Mouse (Mus musculus) lung, embryonic 16.5 days (tissue): ENCODE results near the gene Exosc5. TPM values are rescaled to one million over a fixed set of nuclear protein-coding genes. Genes with fewer than 3 reads are reported as not detected.

Experiments
- ATAC-seq: fragments of 200-750 bp; cut with Nextera tagmentation; 2 replicates; pipeline ENCODE4 v1.8.0; 2017; ENCODE audit warnings: low read depth, mild to moderate bottlenecking, moderate library complexity
- H3K27ac ChIP-seq: fragments of 300-500 bp; sonication (generic); 2 replicates; pipeline ENCODE4 v1.5.1; 2014; ENCODE audit warnings: mild to moderate bottlenecking, control low read depth, low read length
- H3K27me3 ChIP-seq: fragments of 300-500 bp; sonication (generic); 2 replicates; pipeline ENCODE4 v1.6.1; 2014; ENCODE audit warnings: low read depth, low read length, mixed read lengths; ENCODE audit not compliant: control insufficient read depth, insufficient read depth
- H3K36me3 ChIP-seq: fragments of 300-500 bp; sonication (generic); 2 replicates; pipeline ENCODE4 v1.6.1; 2014; ENCODE audit warnings: low read length; ENCODE audit not compliant: control insufficient read depth, insufficient read depth
- H3K4me1 ChIP-seq: fragments of 300-500 bp; sonication (generic); replicated peaks from 2 replicates; pipeline ENCODE4 v1.6.1; 2014; ENCODE audit warnings: low read length, mixed read lengths; ENCODE audit not compliant: control insufficient read depth, insufficient read depth
- H3K4me2 ChIP-seq: fragments of 300-500 bp; sonication (generic); 2 replicates; pipeline ENCODE4 v1.6.1; 2014; ENCODE audit warnings: low read depth, low read length, control low read depth
- H3K4me3 ChIP-seq: fragments of 300-500 bp; sonication (generic); 2 replicates; pipeline ENCODE4 v1.5.1; 2014; ENCODE audit warnings: mild to moderate bottlenecking, low read length, control low read depth
- H3K9ac ChIP-seq: fragments of 300-500 bp; sonication (generic); 2 replicates; pipeline ENCODE4 v1.6.1; 2014; ENCODE audit warnings: low read length, control low read depth
- H3K9me3 ChIP-seq: fragments of 300-500 bp; sonication (generic); 2 replicates; pipeline ENCODE4 v1.6.1; 2016; ENCODE audit warnings: low read length; ENCODE audit not compliant: control insufficient read depth
- WGBS: fragments of 180-500 bp; shearing (Covaris S2); extraction: QIAGEN DNeasy Blood & Tissue Kit; methylation state at CpG from one replicate; pipeline ENCODE4 v1.1.7; 2014; 5-methylcytosine and 5-hydroxymethylcytosine counted together
- polyA plus RNA-seq: library from polyadenylated mRNA; unstranded; fragments of >200 nt; fragmentation: Nextera tagmentation; extraction: Ambion mirVana; gene quantifications from 2 replicates; pipeline ENCODE4 v1.2.1, GENCODE M21; 2015

Gene Exosc5
- polyA plus RNA-seq, 1 experiment from 2014 or later: 71.2 TPM

DNA sequence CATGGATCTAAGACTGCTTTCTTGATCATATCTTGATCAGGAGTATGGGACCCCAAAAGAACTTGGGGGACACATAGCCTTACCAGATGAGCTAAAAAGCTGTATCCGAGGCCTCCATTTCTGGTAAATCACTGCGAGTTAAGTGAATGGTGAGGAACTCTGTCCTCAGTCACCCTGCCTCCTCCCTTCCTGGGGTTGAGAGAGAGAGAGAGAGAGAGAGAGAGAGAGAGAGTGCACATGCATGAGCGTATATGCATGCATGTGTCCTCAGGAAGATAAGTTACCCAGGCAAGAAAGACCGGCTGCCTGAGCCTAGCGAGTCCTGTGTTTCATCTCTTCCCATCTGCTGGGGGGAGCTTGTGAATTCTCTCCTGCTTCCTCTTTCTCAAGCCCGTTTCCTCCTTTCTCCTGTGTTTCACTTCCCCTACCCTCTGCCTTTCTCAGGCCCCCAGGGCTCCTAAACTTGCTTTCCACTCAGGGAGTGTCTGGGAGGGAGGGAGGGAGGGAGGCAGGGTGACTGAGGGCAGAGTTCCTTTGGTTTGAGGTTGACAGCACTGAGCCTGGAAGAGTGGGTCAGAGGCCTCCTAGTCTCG, 47.7 kb downstream of the Exosc5 start:
- H3K27ac ChIP-seq: peak overlapping the region; percentile 82
- no peak overlapping the region for H3K4me3 ChIP-seq
- no peak overlapping the region for H3K4me2 ChIP-seq
- WGBS: 39% methylated on average over 7 of the region's 7 CpGs
- peaks cover 6% of the 10 kb centered on the region for H3K9me3 ChIP-seq
- H3K4me1 ChIP-seq: peaks cover 43% of the 10 kb centered on the region
- ATAC-seq: no peak
- H3K27me3 ChIP-seq: no peaks in the 10 kb centered on the region; the same call in 1 of the 2 replicates
- peaks cover 6% of the 10 kb centered on the region for H3K36me3 ChIP-seq
- peak overlapping the region; percentile 19; the same call in 1 of the 2 replicates for H3K9ac ChIP-seq

DNA sequence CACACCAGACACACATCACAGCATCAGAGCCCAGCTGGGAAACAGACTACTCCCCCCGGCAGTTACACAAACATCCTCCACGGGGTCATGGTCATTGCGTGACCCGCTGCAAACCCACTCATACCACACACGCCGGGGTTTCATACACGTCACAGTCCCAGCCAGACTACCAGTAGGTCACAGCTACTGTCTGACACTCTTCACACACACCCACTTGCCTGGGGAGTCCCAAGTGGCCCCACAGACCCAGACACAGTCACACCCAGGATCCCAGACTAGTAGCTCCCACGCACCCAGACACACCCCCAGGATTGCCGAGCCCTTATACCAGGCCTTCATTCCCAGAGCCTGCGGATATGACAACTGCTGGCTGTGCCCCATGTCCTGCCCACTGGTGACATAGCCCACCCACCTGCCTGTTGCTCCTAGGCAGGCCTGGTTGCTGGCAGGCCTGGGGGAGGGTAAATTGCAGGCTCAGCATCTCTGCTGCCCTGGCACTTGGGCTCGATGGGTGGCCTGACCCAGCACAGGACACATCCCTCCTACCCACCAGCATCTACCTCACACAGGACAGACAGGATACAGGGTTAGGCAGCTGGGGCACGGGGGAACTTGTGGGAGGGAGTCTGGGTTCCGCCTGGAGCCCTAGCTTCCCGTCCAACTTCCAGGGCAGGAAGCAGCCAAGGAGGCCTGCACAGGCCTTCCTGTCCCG, 48.8 kb downstream of the Exosc5 start:
- H3K9me3 ChIP-seq: no peaks in the 10 kb centered on the region
- WGBS: 36% methylated on average over 15 of the region's 15 CpGs
- no peaks in the 10 kb centered on the region; the same call in 1 of the 2 replicates for H3K27me3 ChIP-seq
- peaks cover 2% of the 10 kb centered on the region; the same call in 1 of the 2 replicates for H3K36me3 ChIP-seq
- H3K4me3 ChIP-seq: no peak overlapping the region
- H3K4me2 ChIP-seq: no peak overlapping the region
- H3K4me1 ChIP-seq: peaks cover 43% of the 10 kb centered on the region
- H3K9ac ChIP-seq: no peak overlapping the region
- peak; percentile 78 for ATAC-seq
- H3K27ac ChIP-seq: peak overlapping the region; percentile 82

DNA sequence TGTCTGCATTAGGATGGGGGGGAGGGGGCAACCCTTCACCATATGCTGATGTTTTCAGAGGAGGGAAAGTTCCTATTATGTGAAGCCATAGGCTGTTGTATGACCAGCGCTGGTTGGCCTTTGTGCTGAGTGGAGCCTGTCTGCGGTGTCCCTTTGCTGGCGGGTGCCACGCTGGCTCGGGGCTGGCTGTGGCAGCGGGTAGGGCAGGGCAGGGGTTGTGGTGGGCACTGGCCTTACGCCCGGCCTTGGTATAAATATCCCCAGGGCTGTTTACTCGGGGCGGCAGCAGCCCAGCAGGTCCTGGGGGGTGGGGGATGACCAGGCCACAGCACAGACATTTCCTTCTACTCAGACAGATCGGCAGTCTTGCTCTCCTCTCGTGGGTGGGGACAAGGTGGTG, 51.0 kb downstream of the Exosc5 start:
- 0 out of 2 replicates have a peak overlapping the region, but pooled peaks have one; percentile 2 for H3K27ac ChIP-seq
- WGBS: 8% methylated on average over 12 of the region's 12 CpGs
- H3K9me3 ChIP-seq: no peaks in the 10 kb centered on the region
- peaks cover 23% of the 10 kb centered on the region for H3K36me3 ChIP-seq
- peaks cover 35% of the 10 kb centered on the region for H3K4me1 ChIP-seq
- no peak overlapping the region for H3K4me2 ChIP-seq
- peak overlapping the region; percentile 19; the same call in 1 of the 2 replicates for H3K9ac ChIP-seq
- no peak overlapping the region for H3K4me3 ChIP-seq
- no peak for ATAC-seq
- no peaks in the 10 kb centered on the region for H3K27me3 ChIP-seq

DNA sequence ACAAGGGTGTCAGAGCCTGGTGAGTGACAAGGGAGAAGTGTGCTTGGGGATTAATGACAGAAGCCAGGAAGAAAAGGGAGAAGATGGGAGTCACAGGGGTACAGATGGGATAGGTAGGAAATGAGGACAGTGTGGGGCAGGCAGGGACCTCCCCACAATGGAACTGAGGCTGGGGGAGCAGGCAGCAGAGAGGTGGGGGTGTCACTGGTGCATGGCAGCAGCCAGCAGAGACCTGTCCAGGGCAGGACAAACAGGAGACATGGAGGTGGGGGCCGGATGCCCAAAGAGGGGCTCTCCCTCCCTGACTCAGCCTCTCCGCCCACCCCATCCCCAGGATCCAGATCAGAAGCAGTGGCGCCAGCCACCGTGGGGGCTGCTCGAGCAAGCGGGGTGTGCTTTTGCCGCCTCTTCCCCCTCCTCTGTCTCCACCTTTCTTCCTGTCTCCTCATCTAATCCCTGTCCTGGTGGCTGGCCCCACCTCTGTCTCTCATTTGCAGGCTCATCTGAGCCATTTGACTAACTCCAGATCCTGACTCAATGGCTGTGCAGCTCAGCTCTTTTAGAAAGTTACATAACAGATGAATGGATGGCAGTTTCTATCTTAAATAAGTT, 51.7 kb downstream of the Exosc5 start:
- peak overlapping the region; percentile 36 for H3K9ac ChIP-seq
- no peak for ATAC-seq
- peaks cover 29% of the 10 kb centered on the region for H3K36me3 ChIP-seq
- H3K4me3 ChIP-seq: no peak overlapping the region
- H3K4me2 ChIP-seq: no peak overlapping the region
- no peaks in the 10 kb centered on the region for H3K9me3 ChIP-seq
- 0 out of 2 replicates have a peak overlapping the region, but pooled peaks have one; percentile 2 for H3K27ac ChIP-seq
- 13% methylated on average over 7 of the region's 7 CpGs for WGBS
- H3K27me3 ChIP-seq: no peaks in the 10 kb centered on the region
- peaks cover 30% of the 10 kb centered on the region for H3K4me1 ChIP-seq

DNA sequence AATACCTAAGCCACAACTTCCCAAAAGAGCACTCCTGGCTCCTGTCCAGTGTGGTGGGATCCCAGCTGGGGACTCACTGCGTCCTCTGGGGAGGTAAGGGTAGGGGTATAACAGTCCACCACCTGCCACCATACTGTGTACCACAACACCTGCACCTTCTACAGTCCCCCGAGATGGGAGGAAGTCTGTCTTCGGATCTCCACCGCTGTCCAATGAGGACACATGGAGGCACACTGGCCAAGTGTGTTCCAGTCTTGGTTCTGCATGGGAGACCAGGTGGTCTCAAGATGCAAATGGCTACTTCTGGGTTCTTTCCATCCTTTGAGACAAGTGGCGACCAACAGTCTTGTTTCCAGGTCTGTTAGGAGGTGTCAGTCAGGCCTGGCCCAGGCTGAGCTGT, 52.2 kb downstream of the Exosc5 start:
- Histone ChIP-seq H3K27me3 (no peaks in the 10 kb centered on the region), H3K36me3 (peaks cover 33% of the 10 kb centered on the region), H3K4me1 (peaks cover 24% of the 10 kb centered on the region), H3K9me3 (no peaks in the 10 kb centered on the region), H3K9ac (no peak overlapping the region), H3K4me3 (no peak overlapping the region), H3K4me2 (no peak overlapping the region), H3K27ac (no peak overlapping the region)
- ATAC-seq: no peak
- WGBS: 69% methylated on average over 5 of the region's 5 CpGs

DNA sequence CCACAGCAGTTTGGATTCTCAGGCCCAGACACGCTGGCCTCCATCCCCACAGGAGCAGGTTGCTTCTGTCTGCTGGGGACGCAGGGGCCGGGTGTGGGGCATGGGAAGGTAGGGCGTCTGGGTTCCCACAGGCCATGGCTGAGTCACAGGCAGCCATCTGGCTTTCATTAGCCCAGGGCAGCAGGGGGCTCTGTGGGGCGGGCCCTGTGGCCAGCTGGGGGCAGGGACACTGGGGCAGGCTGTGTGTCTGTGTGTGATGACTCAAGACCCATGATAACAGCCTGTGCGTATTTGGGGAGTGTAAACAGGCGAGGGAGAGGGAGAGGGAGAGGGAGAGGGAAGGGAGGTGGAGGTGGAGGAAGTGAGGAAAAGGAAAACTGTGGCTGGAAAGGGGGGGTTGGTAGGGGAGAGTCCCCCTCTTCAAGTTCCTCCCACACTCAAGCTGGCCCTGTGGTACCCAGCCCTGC, 52.8 kb downstream of the Exosc5 start:
- no peak overlapping the region for H3K9ac ChIP-seq
- no peaks in the 10 kb centered on the region for H3K9me3 ChIP-seq
- 39% methylated on average over 7 of the region's 7 CpGs for WGBS
- peaks cover 18% of the 10 kb centered on the region for H3K4me1 ChIP-seq
- H3K4me3 ChIP-seq: no peak overlapping the region
- peaks cover 33% of the 10 kb centered on the region for H3K36me3 ChIP-seq
- no peak overlapping the region for H3K4me2 ChIP-seq
- no peaks in the 10 kb centered on the region for H3K27me3 ChIP-seq
- no peak overlapping the region for H3K27ac ChIP-seq
- ATAC-seq: no peak

DNA sequence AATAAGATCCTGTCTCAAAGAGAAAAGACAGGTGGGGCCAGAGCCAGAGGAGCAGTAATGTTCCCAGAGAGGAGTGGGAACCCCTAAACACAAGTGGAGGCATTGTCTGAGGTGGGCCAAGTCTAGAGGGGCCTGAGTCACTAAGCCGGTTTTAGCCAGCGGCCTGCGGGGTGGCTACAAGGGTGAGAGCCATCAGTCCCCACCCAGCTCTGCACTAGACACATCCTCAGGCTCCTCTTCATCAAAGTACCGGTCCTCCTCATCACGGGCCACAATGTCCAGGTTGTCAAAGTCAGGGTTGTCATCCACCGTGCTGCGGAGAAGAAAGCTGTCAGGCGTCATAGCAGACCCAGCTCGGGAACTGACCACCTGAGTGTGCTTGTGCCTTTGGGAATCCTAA, 53.8 kb downstream of the Exosc5 start:
- ATAC-seq: no peak
- 82% methylated on average over 9 of the region's 9 CpGs for WGBS
- no peak overlapping the region for H3K27ac ChIP-seq
- H3K4me3 ChIP-seq: no peak overlapping the region
- peaks cover 33% of the 10 kb centered on the region for H3K36me3 ChIP-seq
- H3K4me2 ChIP-seq: no peak overlapping the region
- H3K9ac ChIP-seq: no peak overlapping the region
- peaks cover 14% of the 10 kb centered on the region for H3K4me1 ChIP-seq
- no peaks in the 10 kb centered on the region for H3K9me3 ChIP-seq
- H3K27me3 ChIP-seq: no peaks in the 10 kb centered on the region

DNA sequence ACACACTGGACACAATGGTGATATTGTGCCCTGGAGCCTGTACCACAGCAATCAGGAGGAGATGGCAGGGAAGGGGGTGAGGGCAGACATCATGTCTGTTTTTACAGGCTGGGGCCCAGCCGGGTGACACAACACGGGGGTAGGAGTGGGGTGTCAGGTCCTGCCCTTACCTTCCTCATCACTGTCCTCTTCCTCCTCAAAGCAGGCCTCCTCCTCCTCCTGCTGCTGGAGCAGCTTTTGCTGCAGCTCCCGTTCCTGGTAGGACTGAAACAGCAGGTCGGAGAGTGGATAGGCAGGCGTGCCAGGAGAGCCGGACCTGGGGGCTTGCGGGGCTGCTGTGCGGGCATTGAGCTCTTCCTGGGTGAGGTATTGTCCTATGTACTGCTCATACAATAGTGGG, 55.6 kb downstream of the Exosc5 start:
- no peak for ATAC-seq
- Histone ChIP-seq H3K4me2 (no peak overlapping the region), H3K4me1 (peaks cover 20% of the 10 kb centered on the region), H3K9ac (no peak overlapping the region), H3K4me3 (no peak overlapping the region), H3K27ac (no peak overlapping the region), H3K36me3 (peaks cover 33% of the 10 kb centered on the region), H3K27me3 (no peaks in the 10 kb centered on the region), H3K9me3 (no peaks in the 10 kb centered on the region)
- WGBS: 93% methylated on average over 8 of the region's 8 CpGs

DNA sequence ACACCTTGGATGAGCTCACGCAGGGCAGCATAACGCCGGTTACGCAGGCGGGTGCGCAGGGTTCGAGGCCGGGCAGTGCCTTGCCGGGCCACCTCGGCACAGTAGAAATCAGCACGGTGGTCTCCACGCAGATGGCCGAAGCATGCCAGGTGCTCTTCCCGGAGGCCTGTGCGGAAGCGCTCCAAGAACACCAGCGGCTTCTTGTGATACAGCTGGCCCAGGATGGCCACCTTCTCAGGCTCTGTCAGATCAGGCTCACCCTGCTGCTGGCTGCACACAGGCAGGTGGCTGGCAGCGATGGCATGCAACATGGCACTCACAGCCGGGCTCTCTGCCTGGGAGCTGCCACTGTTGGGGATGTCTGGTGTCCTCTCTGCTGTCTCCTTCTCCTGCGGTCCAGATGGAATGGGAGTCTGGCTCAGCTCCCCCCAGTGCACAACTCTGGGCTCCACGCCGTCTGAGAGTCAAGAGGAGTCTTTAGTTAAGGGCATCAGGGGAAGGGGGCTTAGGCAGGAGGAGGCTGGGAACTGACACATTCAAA, 56.8 kb downstream of the Exosc5 start:
- ATAC-seq: no peak
- Histone ChIP-seq H3K4me1 (peaks cover 17% of the 10 kb centered on the region), H3K9me3 (no peaks in the 10 kb centered on the region), H3K27me3 (no peaks in the 10 kb centered on the region), H3K9ac (no peak overlapping the region), H3K4me3 (no peak overlapping the region), H3K36me3 (peaks cover 35% of the 10 kb centered on the region), H3K27ac (no peak overlapping the region), H3K4me2 (no peak overlapping the region)
- 93% methylated on average over 22 of the region's 22 CpGs for WGBS
